Mouse (Mus musculus): Measurements from ENCODE around the gene Ireb2.

- TF ChIP-seq CTCF (IDR thresholded peaks at IDR 0.05; ENCODE audit: low read depth), result no peak
- no peak for TF ChIP-seq EP300 (optimal IDR thresholded peaks at IDR 0.05)
These were observed 97.5 kb downstream of the Ireb2 start for GRCm38 (mm10) chr9:54961059-54961458.
